Mouse (Mus musculus) v-Abl transformed pro-B cells (cell line): ENCODE results near the gene Pla2g2e.
"Not testable (repeated sequence)": the region's sequence is repeated elsewhere in the genome, so short reads cannot be mapped to it uniquely, and the experiment has no call there.

Experiments used
- in situ Hi-C, 2 experiments: fragments of 400-800 bp; cut with MboI; formaldehyde crosslinking; loops; one replicate each; pipeline ENCODE4 v1.15.1; 2025; ENCODE audit not compliant: unreplicated experiment in 2 of 2

Pla2g2e gene

DNA sequence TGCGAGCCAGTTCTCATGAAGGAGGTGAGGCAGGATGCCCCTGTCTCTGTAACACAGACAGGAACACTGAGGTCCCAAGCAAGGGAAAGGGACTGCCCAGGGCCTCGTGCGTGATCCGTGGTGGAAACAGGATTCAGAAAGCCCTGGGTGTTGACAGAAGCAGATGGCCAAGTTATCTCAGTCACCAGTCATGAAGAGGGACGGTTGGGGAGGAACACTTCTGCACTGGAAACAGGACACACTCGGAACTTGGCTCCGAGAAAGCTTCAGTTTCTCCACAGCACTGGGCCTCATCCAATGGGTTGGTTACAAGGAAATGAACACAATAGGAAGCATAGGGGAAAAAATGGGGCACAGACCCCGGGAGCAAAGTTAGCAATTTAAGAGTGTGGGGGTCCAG lies 1.0 kb downstream of the Pla2g2e start:
- in situ Hi-C loops, result no loop called here

DNA sequence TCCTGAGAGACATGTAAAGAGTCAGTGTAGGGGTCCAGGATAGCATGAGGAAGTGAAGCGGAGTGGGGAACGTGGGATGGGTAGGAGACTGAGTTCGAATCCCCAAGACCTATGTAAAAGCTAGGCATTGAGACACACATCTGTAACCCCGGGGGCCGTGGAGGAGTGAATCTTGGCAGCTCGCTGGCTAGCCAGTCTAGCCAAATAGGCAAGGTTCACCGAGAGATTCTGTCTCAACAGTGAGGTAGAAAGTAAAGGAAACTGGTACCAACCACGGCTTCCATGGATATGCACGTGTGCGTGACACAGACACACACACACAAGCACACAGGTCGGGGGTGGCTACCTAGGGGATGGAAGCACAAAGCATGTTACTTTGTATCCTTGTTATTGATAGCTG lies 2.1 kb downstream of the Pla2g2e start:
- in situ Hi-C loops, result no loop called here

DNA sequence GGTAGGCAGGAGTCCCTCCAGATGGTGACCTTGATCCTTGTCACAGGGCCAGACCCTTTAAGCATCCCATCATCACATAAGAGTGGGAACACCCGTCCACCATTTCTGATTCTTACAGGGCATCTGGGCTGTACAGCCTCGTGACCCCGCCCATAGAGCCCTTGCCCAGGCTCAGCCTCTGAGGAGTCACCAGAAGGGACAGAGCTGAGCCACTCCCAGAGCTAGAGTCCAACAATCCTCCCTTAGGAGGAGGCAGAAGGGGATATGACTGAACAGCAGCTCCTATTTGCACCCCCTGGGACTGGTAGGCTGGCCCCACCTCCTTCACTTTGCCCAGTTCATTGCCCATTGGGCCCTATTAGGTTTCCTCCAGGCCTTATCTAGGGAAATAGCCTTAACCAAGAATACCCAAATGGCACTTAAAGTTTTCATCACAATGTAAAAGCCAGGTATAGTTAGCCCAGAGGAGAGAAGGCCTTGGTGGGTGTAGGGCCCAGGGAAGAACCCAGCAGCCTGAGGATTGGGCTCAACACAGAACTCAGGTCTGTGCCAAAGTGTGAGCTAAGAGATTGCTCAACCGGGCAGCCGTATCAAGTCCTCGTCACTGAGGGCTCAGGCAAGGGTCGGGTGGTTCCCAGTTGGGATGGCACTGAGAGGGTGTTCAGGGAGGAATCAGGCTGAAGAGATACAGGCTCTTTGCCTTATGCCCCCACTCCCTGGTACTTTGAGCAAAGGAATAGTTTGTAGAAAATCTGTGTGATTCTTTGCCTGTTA lies 3.3 kb downstream of the Pla2g2e start:
- in situ Hi-C loops, result no loop called here

DNA sequence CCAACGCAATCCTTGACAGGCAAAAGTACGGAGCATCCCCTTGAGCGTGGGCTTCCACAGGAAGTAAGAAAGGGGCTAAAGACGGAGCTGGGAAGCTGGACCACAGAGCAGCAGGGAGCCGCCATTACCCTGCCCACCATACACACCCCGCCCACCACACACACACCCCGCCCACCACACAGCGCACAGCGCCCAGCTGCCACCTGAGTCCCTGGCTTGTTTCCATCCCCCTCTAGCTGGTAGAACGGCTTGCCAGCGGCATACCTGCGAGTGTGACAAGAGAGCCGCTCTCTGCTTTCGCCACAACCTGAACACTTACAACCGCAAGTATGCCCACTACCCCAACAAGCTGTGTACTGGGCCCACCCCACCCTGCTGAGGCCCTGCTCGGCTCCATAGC lies 4.4 kb downstream of the Pla2g2e start:
- in situ Hi-C loops, result no loop called here

DNA sequence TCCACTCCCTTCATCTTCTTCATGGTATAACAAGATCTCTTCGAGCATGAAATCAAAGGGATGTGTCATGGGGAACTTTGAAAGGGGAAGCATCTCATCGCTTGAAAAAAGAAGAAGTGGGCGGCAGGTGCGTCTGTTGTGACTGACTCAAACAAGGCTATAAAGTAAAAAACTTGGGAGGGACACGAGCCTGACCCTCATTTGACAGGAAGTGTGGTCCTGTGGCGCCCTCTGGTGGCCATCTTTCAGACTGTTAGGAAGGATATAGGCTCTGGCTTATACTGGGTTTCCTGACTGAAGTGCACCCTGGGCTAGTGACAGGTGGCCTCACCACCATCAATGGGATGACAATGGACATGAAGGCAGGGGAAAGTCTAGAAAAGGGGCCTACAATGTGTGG lies 6.5 kb downstream of the Pla2g2e start:
- in situ Hi-C loops, result no loop called here

DNA sequence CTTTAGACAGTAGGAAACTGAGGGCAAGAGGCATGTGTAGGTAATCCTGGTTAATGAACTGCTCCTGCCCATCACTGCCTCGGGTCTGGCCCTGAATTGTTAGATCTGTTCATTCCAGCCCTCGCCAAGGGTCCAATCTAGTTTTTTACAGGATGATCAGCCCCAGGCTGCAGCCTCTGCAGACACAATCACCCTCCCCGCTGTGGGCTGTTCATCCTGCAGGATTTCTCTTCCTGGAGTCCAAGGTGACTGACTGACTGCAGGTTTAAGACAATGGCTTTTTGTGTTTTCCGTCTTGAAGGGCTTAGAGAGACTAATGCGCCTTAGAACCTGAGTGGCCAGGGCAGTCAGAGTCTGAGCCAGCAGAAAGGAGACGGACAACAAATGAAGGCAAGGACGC lies 11.4 kb downstream of the Pla2g2e start:
- in situ Hi-C loops, result no loop called here

DNA sequence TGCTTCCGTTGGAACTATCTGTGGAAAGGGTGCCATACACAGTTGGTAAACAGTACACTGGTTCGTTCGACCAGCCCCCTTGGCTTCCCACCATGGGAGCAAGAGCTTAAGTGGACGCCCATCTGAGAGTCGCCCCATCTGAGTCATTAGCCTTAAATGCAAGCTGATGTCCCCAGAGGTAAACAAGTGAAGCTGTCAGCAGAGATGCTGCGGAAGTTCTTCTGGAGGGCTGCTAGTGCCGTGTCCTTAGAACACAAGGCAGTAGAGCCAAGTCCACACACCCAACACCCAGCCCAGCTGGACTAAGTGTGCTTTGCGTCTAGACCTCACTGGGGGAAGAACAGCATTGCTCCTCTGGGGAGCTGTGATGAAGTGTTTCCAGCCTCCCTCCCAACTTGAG lies 11.9 kb downstream of the Pla2g2e start:
- in situ Hi-C loops, result no loop called here

DNA sequence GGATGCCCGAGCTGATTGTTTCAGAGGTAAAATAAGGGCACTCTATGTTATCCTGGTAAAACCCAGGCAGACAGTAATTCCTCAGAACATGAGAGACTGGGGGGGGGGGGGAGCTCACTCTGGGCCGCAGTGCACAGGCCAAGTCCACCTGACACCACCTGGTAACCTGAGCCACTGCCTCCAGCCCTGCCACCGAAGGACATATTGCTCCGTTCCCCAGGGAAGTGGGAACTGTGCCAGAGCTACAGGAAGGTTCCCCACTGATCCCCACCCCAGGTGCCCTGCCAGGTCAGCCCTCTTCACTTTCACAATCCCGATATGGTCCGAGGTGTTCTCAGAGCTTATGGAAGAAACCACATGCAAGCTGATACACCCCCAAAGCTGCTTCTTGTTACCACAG lies 14.9 kb downstream of the Pla2g2e start:
- in situ Hi-C loops, result no loop called here

DNA sequence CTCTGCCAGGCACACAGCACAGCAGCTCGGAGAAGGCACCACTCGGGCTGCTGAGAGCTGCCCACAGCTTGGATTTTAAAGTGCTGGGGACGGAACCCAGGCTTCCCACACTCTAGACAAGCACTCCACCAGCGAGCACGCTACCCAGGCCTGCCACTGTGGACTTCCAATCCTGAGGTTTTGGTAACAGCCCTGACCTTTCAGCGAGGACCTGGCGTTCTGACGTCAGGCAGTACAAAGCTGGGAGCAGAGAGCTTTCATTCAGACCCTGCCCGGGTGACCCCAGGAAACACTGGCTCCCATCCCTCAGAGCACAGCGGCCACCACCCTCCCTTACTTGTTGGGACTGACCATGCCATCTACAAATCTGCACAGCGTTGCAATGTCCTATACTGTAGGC lies 16.0 kb downstream of the Pla2g2e start:
- in situ Hi-C loops, result not testable (repeated sequence)

DNA sequence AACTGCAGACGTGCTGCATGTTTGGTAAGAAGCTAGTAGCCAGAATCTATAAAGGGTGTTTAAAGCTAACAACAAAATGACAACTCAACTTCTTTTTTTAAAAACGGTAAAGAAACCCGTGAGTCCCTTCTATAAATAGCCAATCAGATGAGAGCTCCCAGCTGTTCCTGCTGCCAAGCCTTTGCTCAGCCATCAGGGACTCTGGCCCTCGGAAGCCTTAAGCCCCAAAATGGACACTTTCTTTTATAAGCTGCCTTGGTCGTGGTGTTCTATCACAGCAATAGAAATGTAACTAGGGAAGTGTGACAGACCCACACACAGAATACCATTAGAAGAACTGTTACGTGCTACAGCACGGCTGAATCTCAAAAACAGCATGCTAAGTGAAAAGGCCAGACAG lies 21.6 kb downstream of the Pla2g2e start:
- in situ Hi-C loops, result no loop called here

DNA sequence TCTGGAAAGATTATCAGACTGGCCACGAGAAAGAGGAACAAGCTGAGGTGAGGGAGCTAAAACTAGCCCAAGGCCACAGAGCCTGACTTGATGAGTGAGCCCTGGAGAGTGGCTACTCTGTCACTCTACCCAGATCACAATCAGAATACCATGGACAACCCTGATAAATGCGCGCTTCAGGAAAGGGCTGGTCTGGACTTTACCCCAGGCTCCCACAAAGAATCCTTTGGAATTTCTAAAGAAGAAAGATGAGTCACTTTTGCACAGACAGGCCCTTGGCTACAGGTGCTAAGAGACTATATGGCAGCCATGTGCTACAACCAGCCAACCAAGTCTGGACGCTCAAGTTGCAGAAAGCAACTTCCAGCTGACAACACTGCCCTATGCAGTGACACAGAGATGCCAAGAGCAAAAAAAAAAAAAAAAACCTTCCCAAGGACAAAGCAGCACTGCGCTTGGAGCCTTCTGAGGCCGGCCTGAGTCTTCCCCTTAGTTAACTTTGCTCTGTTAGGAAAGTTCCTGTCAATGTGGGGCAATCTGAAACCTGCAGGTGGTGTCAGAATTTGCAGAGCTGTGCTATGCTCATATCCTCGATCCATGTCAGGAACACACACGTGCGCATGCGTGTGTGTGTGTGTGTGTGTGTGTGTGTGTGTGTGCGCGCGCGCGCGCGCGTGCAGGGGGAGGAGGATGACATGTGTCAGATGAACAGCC lies 28.0 kb downstream of the Pla2g2e start:
- in situ Hi-C loops, result loop anchor here in 1 of 2 experiments (25.0 kb wide), 1 partner anchor 1518 kb away; no protein-coding TSS in a partner anchor

DNA sequence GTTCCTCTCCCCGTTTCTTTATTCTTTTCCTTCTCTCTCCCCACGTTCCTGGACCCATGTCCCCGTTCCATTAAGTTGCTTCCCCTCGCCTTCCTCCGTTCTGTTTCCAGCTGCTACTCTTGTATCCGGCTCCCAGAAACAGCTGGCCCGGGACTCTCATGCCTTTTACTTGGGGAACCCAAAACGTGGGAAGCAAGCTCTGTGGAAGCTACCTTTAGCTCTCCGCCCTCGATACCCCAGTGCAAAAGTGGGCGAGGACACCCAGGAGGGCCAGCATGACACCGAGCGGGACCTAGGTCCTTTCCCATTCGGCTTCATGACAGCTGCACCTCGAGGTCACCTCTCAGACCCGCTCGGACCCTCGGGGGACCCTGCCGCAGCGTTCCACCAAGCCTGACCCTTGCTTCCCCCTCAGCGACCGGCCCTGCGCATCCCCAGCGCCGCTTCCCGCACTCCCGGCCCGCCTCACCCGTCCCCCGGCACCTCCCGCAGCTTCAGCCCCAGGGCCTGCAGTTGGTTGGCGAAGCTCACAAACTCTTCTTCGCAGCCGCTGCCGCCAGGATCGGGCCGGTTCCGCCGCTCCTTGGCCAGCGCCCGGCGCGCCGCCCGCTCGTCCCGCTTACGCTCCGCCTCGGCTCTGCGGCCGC lies 35.5 kb downstream of the Pla2g2e start:
- in situ Hi-C loops, result loop anchor here in 1 of 2 experiments (25.0 kb wide), 1 partner anchor 1526 kb away; no protein-coding TSS in a partner anchor

DNA sequence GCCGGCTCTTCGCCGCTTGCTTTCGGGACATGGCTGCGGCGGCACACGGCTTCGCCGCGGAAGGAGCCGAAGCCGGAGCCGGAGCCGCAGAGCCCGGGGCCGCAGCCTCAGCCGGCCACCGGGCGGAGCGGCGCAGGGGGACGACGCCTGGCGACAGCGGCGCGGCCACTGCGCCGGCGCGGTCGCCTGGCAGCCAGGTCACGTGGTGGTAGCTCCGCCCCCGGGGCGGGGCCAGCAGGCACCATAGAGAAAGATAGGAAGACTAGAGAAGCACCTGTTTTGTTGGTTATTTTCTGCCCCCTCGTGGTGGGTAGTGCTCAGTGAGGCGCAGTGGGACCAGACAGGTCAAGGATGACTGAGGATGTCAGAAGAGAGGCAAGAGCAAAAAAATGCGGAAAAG lies 36.1 kb downstream of the Pla2g2e start, which contains the start of gene Otud3:
Gene Otud3 (minus strand): TSS at position 149 of the 400 bp plus-strand sequence.
- in situ Hi-C loops, result loop anchor here in 1 of 2 experiments (25.0 kb wide), 1 partner anchor 1526 kb away; no protein-coding TSS in a partner anchor

DNA sequence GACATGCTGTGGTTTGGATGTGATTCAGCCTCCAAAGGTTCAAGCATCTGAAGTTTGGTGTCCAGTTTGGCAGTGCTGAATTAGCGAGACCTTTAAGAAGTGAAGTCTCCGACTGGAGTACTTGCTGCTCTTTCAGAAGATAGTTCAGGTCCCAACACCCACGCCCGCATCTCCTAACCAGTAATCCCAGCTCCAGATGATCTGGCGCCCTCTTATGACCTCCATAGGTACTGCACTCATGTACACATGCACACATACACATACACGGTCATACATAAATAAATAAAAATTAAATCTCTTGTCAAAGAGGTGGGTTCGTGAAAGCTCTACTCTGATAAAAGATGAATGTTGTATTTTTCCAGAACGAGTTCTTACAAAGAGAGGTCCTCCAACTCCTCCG lies 39.5 kb downstream of the Pla2g2e start:
- in situ Hi-C loops, result loop anchor here in 1 of 2 experiments (25.0 kb wide), 1 partner anchor 1530 kb away; no protein-coding TSS in a partner anchor

DNA sequence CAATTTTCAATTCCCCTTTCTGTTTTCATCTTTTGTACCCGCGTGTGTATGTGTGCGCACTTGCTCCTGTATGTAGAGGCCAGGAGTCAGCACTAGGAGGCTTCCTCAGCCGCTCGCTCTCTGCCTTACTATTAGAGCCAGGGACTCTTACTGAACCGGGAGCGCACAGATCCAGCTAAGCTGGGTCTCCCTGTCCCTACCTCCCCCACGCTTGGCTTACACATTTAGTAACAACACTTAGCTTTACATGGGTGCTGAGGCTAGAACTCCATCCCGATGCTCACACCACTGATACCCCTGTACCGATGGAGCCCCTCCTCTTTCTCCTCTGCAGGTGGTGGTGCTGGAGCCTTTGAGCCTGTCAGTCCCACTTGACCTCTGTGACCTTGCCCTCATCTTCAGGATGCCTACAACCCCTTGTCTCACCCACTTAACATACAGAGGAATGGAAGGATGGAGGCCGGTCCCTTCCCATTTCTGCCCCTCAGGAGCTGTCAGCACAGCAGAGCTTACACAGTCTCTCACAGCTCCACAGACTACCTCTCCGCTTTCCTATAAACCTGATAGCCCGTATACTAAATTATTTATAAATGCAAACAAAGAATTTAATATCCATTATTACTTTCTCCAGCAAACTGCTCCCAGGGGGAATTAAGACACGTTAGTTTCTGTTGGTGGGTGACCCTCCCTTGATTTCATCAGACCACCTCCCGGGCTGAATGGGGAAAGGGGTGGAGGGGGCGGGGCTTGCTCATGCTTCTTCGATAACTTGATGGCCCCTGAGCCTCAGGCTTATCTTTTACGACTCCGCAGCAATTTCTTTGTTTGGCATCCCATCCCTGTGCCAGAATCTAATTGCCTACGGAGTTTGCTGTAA lies 43.8 kb downstream of the Pla2g2e start:
- in situ Hi-C loops, result loop anchor here (5.0 to 25.0 kb wide), 3 partner anchors 83 to 1534 kb away; partner anchors contain the start of gene Htr6 (in 1 of the 2)

DNA sequence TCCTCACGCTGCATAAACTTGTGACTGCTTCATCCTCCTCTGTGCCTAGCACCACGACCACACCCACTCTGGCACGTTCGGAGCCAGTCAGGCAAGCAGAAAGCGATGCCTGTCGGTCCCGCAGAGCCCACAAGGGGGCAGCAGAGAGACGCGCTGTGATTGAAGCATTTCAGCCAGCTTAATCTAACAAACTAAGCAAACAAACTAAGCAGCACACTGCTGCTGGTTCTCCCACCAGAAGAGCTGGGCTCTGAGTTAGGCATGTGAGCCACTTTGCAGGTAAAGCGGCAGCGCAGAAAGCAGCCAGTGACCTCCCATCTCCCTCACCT lies 44.4 kb downstream of the Pla2g2e start:
- in situ Hi-C loops, result loop anchor here (5.0 to 25.0 kb wide), 3 partner anchors 83 to 1535 kb away; partner anchors contain the start of gene Htr6 (in 1 of the 2)

DNA sequence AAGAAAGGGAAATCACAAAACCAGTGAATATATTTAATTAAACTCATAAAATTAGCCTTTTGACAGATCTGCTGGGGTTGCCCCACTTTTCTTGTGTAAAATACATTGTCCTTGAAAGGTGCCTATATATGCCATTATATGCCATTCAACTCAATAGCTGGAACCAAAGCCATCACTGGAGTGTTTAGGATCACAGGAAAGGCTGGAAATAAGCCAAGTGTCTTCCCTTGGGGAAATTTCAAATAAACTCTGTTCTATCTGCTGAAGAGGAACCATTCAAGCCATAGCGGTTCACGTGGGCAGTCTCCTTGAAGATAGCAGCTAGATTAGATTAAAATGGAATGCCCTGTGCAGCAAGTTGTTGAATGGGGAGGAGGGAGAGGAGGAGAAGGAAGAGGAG lies 47.8 kb downstream of the Pla2g2e start:
- in situ Hi-C loops, result loop anchor here (5.0 to 25.0 kb wide), 4 partner anchors 72 to 362 kb away; partner anchors contain the start of gene Htr6 (in 1 of the 2)
